Mouse (Mus musculus) heart, postnatal 25 days (tissue): ENCODE data around the gene 2310022B05Rik. TPM values are rescaled to one million over a fixed set of nuclear protein-coding genes. Genes with fewer than 3 reads are reported as not detected.

Experiments
- DNase-seq: peaks from one replicate; pipeline ENCODE4 v3.0.0; 2022; ENCODE audit warnings: low spot score
- intact Hi-C: fragments of 180-260 bp; cut with DNase I; formaldehyde crosslinking; loops from one replicate; pipeline ENCODE4 v1.15.1; 2025
- total RNA-seq, 2 experiments: library from RNA; stranded (reverse); gene quantifications; 2 replicates each; pipeline ENCODE4 v1.2.3; 2021

2310022B05Rik gene
- total RNA-seq = 10 to 100 TPM; 71.7 to 83.3 TPM

- intact Hi-C loops = no loop called here
- DNase-seq = peak; percentile 87
These were observed at the start of gene 2310022B05Rik for GRCm38 (mm10) chr8:124663112-124663873. Gene 2310022B05Rik, minus strand, starts transcription at chr8:124663369.

- DNase-seq = no peak
- intact Hi-C loops = no loop called here
These were observed 42.7 kb upstream of the 2310022B05Rik start for GRCm38 (mm10) chr8:124705823-124706222.

GRCm38 (mm10) chr8:124704376-124704775 is 41.2 kb upstream of the 2310022B05Rik start:
- DNase-seq = no peak
- intact Hi-C loops = no loop called here

- intact Hi-C loops = no loop called here
- DNase-seq = no peak
These were observed 40.4 kb upstream of the 2310022B05Rik start for GRCm38 (mm10) chr8:124703526-124703925.

- no peak for DNase-seq
- intact Hi-C loops = no loop called here
These were observed 39.0 kb upstream of the 2310022B05Rik start for GRCm38 (mm10) chr8:124702183-124702582.

- DNase-seq = no peak
- intact Hi-C loops = no loop called here
These were observed 37.9 kb upstream of the 2310022B05Rik start for GRCm38 (mm10) chr8:124701023-124701422.

GRCm38 (mm10) chr8:124700271-124700670 is 37.1 kb upstream of the 2310022B05Rik start:
- DNase-seq = no peak
- intact Hi-C loops = no loop called here

- intact Hi-C loops = no loop called here
- no peak for DNase-seq
These were observed 32.4 kb upstream of the 2310022B05Rik start for GRCm38 (mm10) chr8:124695424-124696100.

GRCm38 (mm10) chr8:124691706-124692105 is 28.5 kb upstream of the 2310022B05Rik start:
- DNase-seq = no peak

GRCm38 (mm10) chr8:124688899-124689298 is 25.7 kb upstream of the 2310022B05Rik start:
- DNase-seq = no peak
- intact Hi-C loops = no loop called here

More at GRCm38 (mm10) chr8:124691706-124692105, 28.5 kb upstream of the 2310022B05Rik start:
- intact Hi-C loops = no loop called here

- intact Hi-C loops = no loop called here
- DNase-seq = no peak
These were observed 19.0 kb upstream of the 2310022B05Rik start for GRCm38 (mm10) chr8:124682218-124682617.

- DNase-seq = no peak
- intact Hi-C loops = no loop called here
These were observed 18.6 kb upstream of the 2310022B05Rik start for GRCm38 (mm10) chr8:124681792-124682157.

GRCm38 (mm10) chr8:124681077-124681791 is 18.1 kb upstream of the 2310022B05Rik start:
- intact Hi-C loops = no loop called here
- DNase-seq = no peak

- intact Hi-C loops = loop anchor here (10.0 kb wide), 1 partner anchor 283 kb away; no protein-coding TSS in a partner anchor
These were observed 15.1 kb upstream of the 2310022B05Rik start for GRCm38 (mm10) chr8:124678246-124678645.

GRCm38 (mm10) chr8:124677486-124677885 is 14.3 kb upstream of the 2310022B05Rik start:
- DNase-seq = peak; percentile 44
- intact Hi-C loops = loop anchor here (1.0 to 10.0 kb wide), 2 partner anchors 60 to 283 kb away; no protein-coding TSS in a partner anchor

More at GRCm38 (mm10) chr8:124678246-124678645, 15.1 kb upstream of the 2310022B05Rik start:
- DNase-seq = no peak

GRCm38 (mm10) chr8:124677078-124677477 is 13.9 kb upstream of the 2310022B05Rik start:
- intact Hi-C loops = loop anchor here (1.0 to 10.0 kb wide), 2 partner anchors 60 to 282 kb away; no protein-coding TSS in a partner anchor
- DNase-seq = no peak

- intact Hi-C loops = loop anchor here (1.0 to 10.0 kb wide), 2 partner anchors 59 to 282 kb away; no protein-coding TSS in a partner anchor
- DNase-seq = no peak
These were observed 13.5 kb upstream of the 2310022B05Rik start for GRCm38 (mm10) chr8:124676661-124677060.

- intact Hi-C loops = loop anchor here (10.0 kb wide), 1 partner anchor 278 kb away; no protein-coding TSS in a partner anchor
These were observed 9.2 kb upstream of the 2310022B05Rik start for GRCm38 (mm10) chr8:124672345-124672744.

GRCm38 (mm10) chr8:124668798-124669197 is 5.6 kb upstream of the 2310022B05Rik start:
- DNase-seq = no peak
- intact Hi-C loops = no loop called here

More at GRCm38 (mm10) chr8:124672345-124672744, 9.2 kb upstream of the 2310022B05Rik start:
- DNase-seq = no peak

GRCm38 (mm10) chr8:124664414-124664813 is 1.2 kb upstream of the 2310022B05Rik start:
- DNase-seq = no peak
- intact Hi-C loops = no loop called here
